Mouse (Mus musculus): ENCODE measurements around the gene Gm14214. TPM values are rescaled to one million over a fixed set of nuclear protein-coding genes. Genes with fewer than 3 reads are reported as not detected.

Gene Gm14214
- polyA plus RNA-seq, 1 experiment from 2014 or later: not detected

DNA sequence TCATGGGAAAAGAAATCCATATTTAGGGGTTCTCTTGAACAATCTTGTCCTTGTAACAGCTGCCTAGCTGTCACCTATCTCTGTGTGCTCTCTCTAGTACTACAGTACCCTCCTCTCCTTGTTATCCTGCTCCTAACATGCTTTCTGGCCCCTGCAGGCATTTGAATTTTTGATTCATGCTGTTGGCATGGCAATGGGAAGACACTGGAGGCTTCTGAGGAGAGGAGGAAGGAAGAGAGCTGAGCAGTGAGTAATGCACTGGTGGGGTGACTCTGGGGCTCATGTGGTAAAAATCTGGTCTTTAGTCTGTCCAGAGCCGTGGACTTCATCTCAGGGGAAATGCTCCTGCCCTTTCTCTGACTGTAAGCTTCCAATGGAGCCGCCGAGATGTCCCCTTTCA lies 15.5 kb upstream of the Gm14214 start:
- no peak for ATAC-seq (ENCODE audit: low FRiP score, low TSS enrichment)

DNA sequence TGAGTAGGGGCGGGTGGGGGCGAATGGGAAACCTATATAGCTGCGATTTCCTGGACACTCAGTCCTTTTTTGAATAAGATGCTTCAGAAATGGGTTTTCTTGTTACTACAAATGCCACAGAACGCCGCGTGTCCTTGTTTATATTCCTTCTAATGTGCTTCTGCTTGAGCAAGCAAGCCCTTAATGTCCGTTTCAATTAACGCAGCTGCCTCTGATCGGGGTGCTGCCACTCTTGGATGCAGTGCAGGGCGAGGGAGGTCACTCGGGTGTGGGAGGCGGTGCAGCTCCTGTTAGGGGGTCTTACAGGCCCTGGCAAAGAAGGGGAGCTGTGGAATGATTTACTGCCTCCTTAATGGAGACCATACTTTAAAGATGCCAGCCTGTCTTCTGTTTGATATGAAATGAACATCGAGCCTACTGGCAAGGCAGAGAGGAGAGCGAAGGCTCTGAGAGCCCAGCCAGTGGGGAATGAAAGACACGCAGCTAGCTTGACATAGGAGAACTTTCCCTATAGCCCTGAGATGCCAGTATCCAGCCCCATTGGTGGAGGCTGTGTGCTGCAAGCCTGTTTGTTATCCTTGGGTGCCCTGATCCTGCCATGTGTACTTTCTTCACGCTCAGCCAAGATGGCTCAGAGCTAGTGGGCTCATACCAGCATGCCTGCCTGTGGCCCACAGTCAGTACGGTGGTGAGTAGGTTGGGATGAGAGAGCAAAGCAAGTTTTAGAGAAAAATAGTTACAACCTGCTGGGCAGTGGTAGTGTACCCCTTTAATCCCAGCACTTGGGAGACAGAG lies 13.2 kb upstream of the Gm14214 start:
- no peaks in the 10 kb centered on the region for H3K27me3 ChIP-seq (ENCODE audit: control insufficient read depth, insufficient read depth, low read length)
- no peak overlapping the region for H3K27ac ChIP-seq (replicated peaks)
- no peak overlapping the region for H3K9ac ChIP-seq (ENCODE audit: low read length)
- ATAC-seq (ENCODE audit: low FRiP score, low TSS enrichment) (no peak), DNase-seq (ENCODE audit: low spot score) (no peak)
- no peak for TF ChIP-seq CTCF (IDR thresholded peaks at IDR 0.05; ENCODE audit: low read depth)
- H3K9me3 ChIP-seq (ENCODE audit: control insufficient read depth, low read length): no peaks in the 10 kb centered on the region
- H3K4me1 ChIP-seq (replicated peaks; ENCODE audit: control insufficient read depth, insufficient read depth): no peaks in the 10 kb centered on the region
- no peak overlapping the region for H3K4me3 ChIP-seq (ENCODE audit: low read depth, low read length)
- no peak overlapping the region for H3K4me2 ChIP-seq (replicated peaks; ENCODE audit: low read depth)
- 64% methylated on average over 17 of the region's 17 CpGs for WGBS
- H3K36me3 ChIP-seq (ENCODE audit: control insufficient read depth, insufficient read depth, low read length): no peaks in the 10 kb centered on the region

More for the DNA sequence above, 15.5 kb upstream of the Gm14214 start:
- Histone ChIP-seq H3K4me2 (replicated peaks; ENCODE audit: low read depth) (no peak overlapping the region), H3K9me3 (ENCODE audit: control insufficient read depth, low read length) (no peaks in the 10 kb centered on the region), H3K4me3 (ENCODE audit: low read depth, low read length) (no peak overlapping the region), H3K9ac (ENCODE audit: low read length) (no peak overlapping the region), H3K4me1 (replicated peaks; ENCODE audit: control insufficient read depth, insufficient read depth) (no peaks in the 10 kb centered on the region), H3K27me3 (ENCODE audit: control insufficient read depth, insufficient read depth, low read length) (no peaks in the 10 kb centered on the region), H3K27ac (replicated peaks) (no peak overlapping the region), H3K36me3 (ENCODE audit: control insufficient read depth, insufficient read depth, low read length) (no peaks in the 10 kb centered on the region)
- DNase-seq (ENCODE audit: low spot score): no peak
- WGBS: 61% methylated on average over 3 of the region's 3 CpGs
- TF ChIP-seq CTCF (IDR thresholded peaks at IDR 0.05; ENCODE audit: low read depth): no peak
- no peak for TF ChIP-seq EP300 (optimal IDR thresholded peaks at IDR 0.05)

DNA sequence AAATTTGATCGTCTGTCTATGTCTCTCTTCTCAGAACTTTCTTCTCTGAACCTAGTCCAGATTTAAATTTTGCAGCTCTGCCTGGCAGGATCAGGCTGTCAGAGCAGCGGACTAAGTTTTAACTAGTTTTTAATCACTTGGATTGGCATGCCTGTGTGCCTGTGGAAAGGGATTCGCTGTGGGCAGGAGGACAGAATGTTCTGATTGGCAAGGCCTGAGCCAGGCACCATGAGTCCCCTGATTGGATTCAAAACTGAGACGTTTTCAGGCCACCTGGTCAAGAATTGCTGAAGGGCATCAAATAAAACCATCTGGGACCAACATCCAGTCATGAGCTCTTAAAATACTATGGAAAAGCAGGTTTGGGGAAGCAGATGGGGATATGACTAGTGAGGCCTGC lies 12.5 kb upstream of the Gm14214 start:
- Histone ChIP-seq H3K4me1 (replicated peaks; ENCODE audit: control insufficient read depth, insufficient read depth) (no peaks in the 10 kb centered on the region), H3K27me3 (ENCODE audit: control insufficient read depth, insufficient read depth, low read length) (no peaks in the 10 kb centered on the region), H3K9me3 (ENCODE audit: control insufficient read depth, low read length) (no peaks in the 10 kb centered on the region), H3K27ac (replicated peaks) (no peak overlapping the region), H3K4me3 (ENCODE audit: low read depth, low read length) (no peak overlapping the region), H3K9ac (ENCODE audit: low read length) (no peak overlapping the region), H3K36me3 (ENCODE audit: control insufficient read depth, insufficient read depth, low read length) (no peaks in the 10 kb centered on the region), H3K4me2 (replicated peaks; ENCODE audit: low read depth) (no peak overlapping the region)
- 62% methylated on average over 4 of the region's 4 CpGs for WGBS
- ATAC-seq (ENCODE audit: low FRiP score, low TSS enrichment) (no peak), DNase-seq (ENCODE audit: low spot score) (no peak)
- TF ChIP-seq EP300 (optimal IDR thresholded peaks at IDR 0.05): no peak
- TF ChIP-seq CTCF (IDR thresholded peaks at IDR 0.05; ENCODE audit: low read depth): no peak

DNA sequence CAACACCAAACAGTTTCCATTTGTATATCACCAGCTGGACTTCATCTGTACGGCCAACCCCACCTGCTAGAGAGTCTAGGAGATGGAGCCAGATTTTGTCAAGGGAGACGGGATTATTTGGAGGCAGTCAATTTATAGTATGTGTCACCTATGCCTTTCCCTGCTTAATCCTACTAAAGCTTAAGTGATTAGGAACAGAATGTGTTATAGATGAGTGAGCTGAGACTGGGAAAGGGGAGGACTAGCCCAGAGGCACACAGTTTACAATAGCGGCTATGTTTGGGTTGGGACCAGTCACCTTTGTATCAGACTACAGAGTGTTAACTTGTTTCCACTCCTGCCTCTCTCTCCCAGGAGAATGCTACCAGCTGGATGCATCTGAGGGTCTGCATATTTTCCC lies 9.8 kb upstream of the Gm14214 start:
- no peak overlapping the region for H3K9ac ChIP-seq (ENCODE audit: low read length)
- H3K4me2 ChIP-seq (replicated peaks; ENCODE audit: low read depth): no peak overlapping the region
- no peaks in the 10 kb centered on the region for H3K36me3 ChIP-seq (ENCODE audit: control insufficient read depth, insufficient read depth, low read length)
- H3K27me3 ChIP-seq (ENCODE audit: control insufficient read depth, insufficient read depth, low read length): no peaks in the 10 kb centered on the region
- no peak overlapping the region for H3K27ac ChIP-seq (replicated peaks)
- no peak overlapping the region for H3K4me3 ChIP-seq (ENCODE audit: low read depth, low read length)
- WGBS: 29% methylated on average over 3 of the region's 3 CpGs
- H3K4me1 ChIP-seq (replicated peaks; ENCODE audit: control insufficient read depth, insufficient read depth): no peaks in the 10 kb centered on the region
- H3K9me3 ChIP-seq (ENCODE audit: control insufficient read depth, low read length): no peaks in the 10 kb centered on the region
- TF ChIP-seq CTCF (IDR thresholded peaks at IDR 0.05; ENCODE audit: low read depth) (no peak), EP300 (optimal IDR thresholded peaks at IDR 0.05) (no peak)
- no peak for DNase-seq (ENCODE audit: low spot score)
- no peak for ATAC-seq (ENCODE audit: low FRiP score, low TSS enrichment)

DNA sequence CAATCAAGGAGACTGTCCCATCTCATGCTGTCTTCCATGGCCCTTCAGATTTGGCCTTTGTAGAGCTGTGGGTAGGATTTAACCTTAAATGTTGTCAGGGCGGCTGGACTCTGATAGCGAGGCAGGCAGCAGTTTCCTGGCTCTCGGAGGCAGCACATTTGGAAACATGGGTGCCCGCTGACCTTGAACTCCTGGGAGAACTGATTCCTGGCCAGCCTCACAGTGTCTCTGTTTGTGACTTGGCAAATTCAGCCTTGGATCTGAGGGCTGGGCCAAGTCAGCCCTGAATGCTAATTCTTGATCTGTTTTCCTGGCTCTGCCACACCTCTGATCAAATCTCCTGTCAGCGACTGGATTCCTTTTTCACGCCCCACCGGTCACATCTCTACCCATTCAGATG lies 6.7 kb upstream of the Gm14214 start:
- H3K36me3 ChIP-seq (ENCODE audit: control insufficient read depth, insufficient read depth, low read length): no peaks in the 10 kb centered on the region
- TF ChIP-seq CTCF (IDR thresholded peaks at IDR 0.05; ENCODE audit: low read depth): no peak
- no peak for TF ChIP-seq EP300 (optimal IDR thresholded peaks at IDR 0.05)
- DNase-seq (ENCODE audit: low spot score) (no peak), ATAC-seq (ENCODE audit: low FRiP score, low TSS enrichment) (no peak)
- H3K4me1 ChIP-seq (replicated peaks; ENCODE audit: control insufficient read depth, insufficient read depth): no peaks in the 10 kb centered on the region
- 76% methylated on average over 7 of the region's 7 CpGs for WGBS
- H3K9ac ChIP-seq (ENCODE audit: low read length): no peak overlapping the region
- H3K9me3 ChIP-seq (ENCODE audit: control insufficient read depth, low read length): no peaks in the 10 kb centered on the region
- no peak overlapping the region for H3K4me2 ChIP-seq (replicated peaks; ENCODE audit: low read depth)
- no peak overlapping the region for H3K4me3 ChIP-seq (ENCODE audit: low read depth, low read length)
- no peaks in the 10 kb centered on the region for H3K27me3 ChIP-seq (ENCODE audit: control insufficient read depth, insufficient read depth, low read length)
- H3K27ac ChIP-seq (replicated peaks): no peak overlapping the region

DNA sequence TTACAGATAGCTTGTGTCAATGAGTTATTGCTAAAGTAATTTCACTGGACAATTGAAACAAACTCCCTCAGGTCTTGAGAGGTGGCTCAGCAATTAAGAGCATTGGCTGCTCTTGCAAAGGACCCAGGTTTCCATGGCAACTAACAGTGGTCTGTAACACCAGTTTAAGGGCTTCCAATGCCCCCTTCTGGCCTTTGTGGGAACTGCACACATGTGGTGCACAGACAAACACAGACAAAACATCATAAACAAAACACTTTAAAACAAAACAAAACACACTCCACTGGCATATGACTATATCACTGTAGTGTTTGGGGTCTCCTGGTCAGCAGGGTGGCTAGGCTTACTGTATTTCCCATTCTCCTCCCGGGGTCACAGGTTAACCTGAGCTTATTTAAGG lies 4.2 kb upstream of the Gm14214 start:
- TF ChIP-seq EP300 (optimal IDR thresholded peaks at IDR 0.05) (no peak), CTCF (IDR thresholded peaks at IDR 0.05; ENCODE audit: low read depth) (peak; percentile 63)
- 89% methylated on average over 1 of the region's 1 CpGs for WGBS
- H3K27ac ChIP-seq (replicated peaks): no peak overlapping the region
- no peaks in the 10 kb centered on the region for H3K9me3 ChIP-seq (ENCODE audit: control insufficient read depth, low read length)
- no peak overlapping the region for H3K4me3 ChIP-seq (ENCODE audit: low read depth, low read length)
- H3K4me1 ChIP-seq (replicated peaks; ENCODE audit: control insufficient read depth, insufficient read depth): no peaks in the 10 kb centered on the region
- no peak overlapping the region for H3K9ac ChIP-seq (ENCODE audit: low read length)
- no peak for ATAC-seq (ENCODE audit: low FRiP score, low TSS enrichment)
- H3K27me3 ChIP-seq (ENCODE audit: control insufficient read depth, insufficient read depth, low read length): no peaks in the 10 kb centered on the region
- H3K4me2 ChIP-seq (replicated peaks; ENCODE audit: low read depth): no peak overlapping the region
- no peaks in the 10 kb centered on the region for H3K36me3 ChIP-seq (ENCODE audit: control insufficient read depth, insufficient read depth, low read length)
- no peak for DNase-seq (ENCODE audit: low spot score)

Measured in stomach, postnatal 0 days (tissue).